Mouse (Mus musculus): Measurements from ENCODE around the gene Cbl. TPM values are rescaled to one million over a fixed set of nuclear protein-coding genes. Genes with fewer than 3 reads are reported as not detected.
"Not testable (repeated sequence)": the region's sequence is repeated elsewhere in the genome, so short reads cannot be mapped to it uniquely, and the experiment has no call there.

The Cbl gene
- polyA plus RNA-seq, 2 experiments, result 15.6 to 18.3 TPM

DNA sequence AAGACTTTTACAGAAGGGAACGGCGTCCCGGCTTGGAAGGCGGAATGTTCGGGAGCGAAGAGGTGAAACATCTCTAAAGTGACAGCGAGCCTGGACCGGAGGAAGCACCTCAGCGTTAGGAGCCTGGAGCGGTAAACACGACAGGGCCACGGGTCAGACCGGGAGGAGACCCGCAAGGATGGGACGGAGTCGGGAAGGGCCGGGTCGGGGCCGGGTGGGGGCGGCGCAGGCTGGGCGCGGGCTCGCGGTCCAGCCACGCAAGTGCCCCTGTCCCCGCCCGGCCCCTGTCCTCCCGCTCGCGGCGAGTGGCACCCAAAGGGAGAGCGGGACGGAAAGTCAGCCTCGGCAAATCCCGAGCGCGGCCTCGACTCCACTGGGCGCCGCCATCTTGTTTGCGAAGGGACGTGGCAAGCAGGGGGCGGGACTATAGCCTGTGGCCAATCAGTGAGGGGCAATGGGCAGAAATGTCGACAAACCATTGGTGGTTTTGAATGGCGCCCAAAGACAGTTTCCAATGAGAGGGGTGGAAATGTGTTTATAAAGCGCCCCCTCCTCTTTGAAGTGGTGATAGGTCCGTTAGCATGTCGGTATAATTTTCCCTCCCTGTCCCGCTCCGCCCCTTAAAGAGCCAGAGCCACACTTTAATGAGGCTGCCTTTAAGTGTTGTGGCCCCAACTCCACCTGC is 120.6 kb downstream of the Cbl start, which contains the start of the genes Gm49380 and Rnf26:
TSS of gene Gm49380 (minus strand) at position 396 of the 685 bp plus-strand sequence.
TSS of gene Rnf26 (minus strand) at position 413 of the 685 bp plus-strand sequence.
- DNase-seq (ENCODE audit: low spot score) (peak; percentile 100), ATAC-seq (ENCODE audit: low FRiP score, low read depth) (peak; percentile 97)
- Histone ChIP-seq H3K27ac (replicated peaks; ENCODE audit: low read depth, low read length) (peak within 1 kb of the TSS; percentile 63; the same call in 1 of the 2 replicates), H3K27me3 (ENCODE audit: control insufficient read depth, insufficient read depth, low read length) (no peaks in the 10 kb centered on the region), H3K4me2 (replicated peaks; ENCODE audit: low read depth, low read length, severe bottlenecking) (peak within 1 kb of the TSS; percentile 47), H3K9me3 (ENCODE audit: control insufficient read depth, low read length) (no peaks in the 10 kb centered on the region), H3K4me3 (replicated peaks; ENCODE audit: low read length) (peak within 1 kb of the TSS; percentile 69), H3K4me1 (ENCODE audit: control insufficient read depth, insufficient read depth, low read length) (peaks cover 22% of the 10 kb centered on the region), H3K9ac (ENCODE audit: low read depth, low read length, severe bottlenecking) (peak within 1 kb of the TSS; percentile 87), H3K36me3 (ENCODE audit: control insufficient read depth, insufficient read depth, low read length) (peaks cover 14% of the 10 kb centered on the region)
- WGBS, result under 1% methylated on average over 28 of the region's 51 CpGs
- no peak for TF ChIP-seq POLR2A (IDR thresholded peaks at IDR 0.05; ENCODE audit: borderline replicate concordance, extremely low read depth, insufficient read depth, insufficient read length)

DNA sequence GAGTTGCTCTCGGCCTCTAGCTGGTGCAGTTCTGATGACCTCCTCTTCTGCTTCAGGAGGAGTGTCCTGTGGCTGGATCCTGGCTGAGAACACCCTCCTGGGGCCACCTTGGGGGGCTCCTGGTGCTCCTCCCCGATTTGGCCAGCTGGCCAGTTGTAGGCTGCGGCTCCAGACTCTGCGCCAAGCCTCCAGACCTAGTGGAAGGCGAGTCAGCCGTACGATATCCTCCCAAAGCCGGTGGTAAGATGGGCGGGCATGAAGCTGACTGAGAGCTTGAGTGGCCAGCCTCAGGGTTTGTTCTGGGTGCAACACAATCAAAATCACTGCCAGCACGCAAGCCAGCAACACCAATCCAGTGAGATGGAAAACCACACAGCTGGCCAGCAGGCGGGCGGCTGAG is 121.9 kb downstream of the Cbl start:
- H3K36me3 ChIP-seq (ENCODE audit: control insufficient read depth, insufficient read depth, low read length), result peaks cover 20% of the 10 kb centered on the region
- WGBS, result 71% methylated on average over 9 of the region's 12 CpGs
- not testable (repeated sequence) for H3K9ac ChIP-seq (ENCODE audit: low read depth, low read length, severe bottlenecking)

DNA sequence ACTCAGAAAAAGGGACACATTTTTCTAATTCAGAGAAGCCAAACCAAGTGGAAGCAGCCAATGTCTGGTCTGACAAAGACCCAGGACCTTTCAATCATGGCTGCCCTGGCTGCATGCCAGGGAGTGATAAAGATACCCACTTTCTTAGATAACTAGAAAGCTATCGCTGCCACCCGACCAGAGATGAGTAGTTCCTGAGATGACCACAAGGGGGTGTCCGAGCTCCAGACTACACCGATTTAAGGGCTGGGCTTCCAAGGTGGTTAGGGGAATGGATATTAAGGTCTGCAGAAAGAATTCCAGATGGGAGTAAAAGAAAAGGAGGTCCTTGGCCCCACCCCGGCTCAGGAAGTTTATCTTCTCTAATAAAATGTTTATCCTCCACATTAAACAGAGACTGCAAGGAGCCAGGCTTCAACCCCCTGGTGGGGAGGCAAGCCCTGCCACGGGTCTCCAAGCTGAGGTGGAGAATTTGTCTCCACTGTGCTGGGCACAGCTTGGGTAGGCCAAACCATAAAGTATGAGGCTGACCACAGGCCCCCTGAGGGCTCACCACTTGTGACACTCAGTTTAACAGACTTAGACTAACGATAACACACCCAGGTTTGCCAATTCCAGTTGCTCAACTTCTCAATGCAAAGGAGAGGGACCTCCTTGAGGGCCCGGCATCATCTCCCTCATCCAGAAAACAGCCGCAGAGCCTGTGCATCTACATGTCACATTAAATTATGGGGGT is 124.3 kb downstream of the Cbl start:
- no peaks in the 10 kb centered on the region for H3K27me3 ChIP-seq (ENCODE audit: control insufficient read depth, insufficient read depth, low read length)
- peaks cover 33% of the 10 kb centered on the region for H3K36me3 ChIP-seq (ENCODE audit: control insufficient read depth, insufficient read depth, low read length)
- H3K4me3 ChIP-seq (replicated peaks; ENCODE audit: low read length), result peak overlapping the region; percentile 22
- TF ChIP-seq POLR2A (IDR thresholded peaks at IDR 0.05; ENCODE audit: borderline replicate concordance, extremely low read depth, insufficient read depth, insufficient read length), result no peak
- no peak for ATAC-seq (ENCODE audit: low FRiP score, low read depth)
- peaks cover 43% of the 10 kb centered on the region for H3K4me1 ChIP-seq (ENCODE audit: control insufficient read depth, insufficient read depth, low read length)
- 15% methylated on average over 9 of the region's 9 CpGs for WGBS
- H3K4me2 ChIP-seq (replicated peaks; ENCODE audit: low read depth, low read length, severe bottlenecking), result peak overlapping the region; percentile 41
- peak; percentile 86 for DNase-seq (ENCODE audit: low spot score)
- H3K9ac ChIP-seq (ENCODE audit: low read depth, low read length, severe bottlenecking), result 0 out of 2 replicates have a peak overlapping the region, but pooled peaks have one; percentile 41
- no peak overlapping the region for H3K27ac ChIP-seq (replicated peaks; ENCODE audit: low read depth, low read length)
- no peaks in the 10 kb centered on the region for H3K9me3 ChIP-seq (ENCODE audit: control insufficient read depth, low read length)

More for the DNA sequence above, 121.9 kb downstream of the Cbl start:
- Histone ChIP-seq H3K4me3 (replicated peaks; ENCODE audit: low read length) (peak overlapping the region; percentile 69), H3K4me1 (ENCODE audit: control insufficient read depth, insufficient read depth, low read length) (peaks cover 36% of the 10 kb centered on the region), H3K4me2 (replicated peaks; ENCODE audit: low read depth, low read length, severe bottlenecking) (peak overlapping the region; percentile 47)
- not testable (repeated sequence) for ATAC-seq (ENCODE audit: low FRiP score, low read depth); H3K9me3 ChIP-seq (ENCODE audit: control insufficient read depth, low read length); H3K27me3 ChIP-seq (ENCODE audit: control insufficient read depth, insufficient read depth, low read length); H3K27ac ChIP-seq (replicated peaks; ENCODE audit: low read depth, low read length); DNase-seq (ENCODE audit: low spot score)

DNA sequence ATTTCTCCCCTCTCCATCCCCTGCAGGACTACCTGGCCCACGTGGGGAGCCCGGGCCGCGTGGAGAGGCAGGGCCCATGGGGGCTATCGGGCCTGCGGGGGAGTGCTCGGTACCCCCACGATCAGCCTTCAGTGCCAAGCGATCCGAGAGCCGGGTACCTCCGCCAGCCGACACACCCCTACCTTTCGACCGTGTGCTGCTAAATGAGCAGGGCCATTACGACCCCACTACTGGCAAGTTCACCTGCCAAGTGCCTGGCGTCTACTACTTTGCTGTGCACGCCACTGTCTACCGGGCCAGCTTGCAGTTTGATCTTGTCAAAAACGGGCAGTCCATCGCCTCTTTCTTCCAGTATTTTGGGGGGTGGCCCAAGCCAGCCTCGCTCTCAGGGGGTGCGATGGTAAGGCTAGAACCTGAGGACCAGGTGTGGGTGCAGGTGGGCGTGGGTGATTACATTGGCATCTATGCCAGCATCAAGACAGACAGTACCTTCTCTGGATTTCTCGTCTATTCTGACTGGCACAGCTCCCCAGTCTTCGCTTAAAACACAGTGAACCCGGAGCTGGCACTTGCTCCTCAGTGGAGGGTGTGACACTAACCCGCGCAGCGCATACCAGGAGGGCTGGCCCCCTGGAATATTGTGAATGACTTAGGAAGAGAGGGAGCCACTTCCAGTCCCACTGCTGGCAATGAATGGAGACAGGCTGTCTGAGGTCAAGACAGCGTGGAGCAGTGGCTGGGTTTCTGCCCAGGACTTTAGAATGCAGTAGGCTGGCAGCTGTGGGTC is 125.4 kb downstream of the Cbl start:
- H3K27ac ChIP-seq (replicated peaks; ENCODE audit: low read depth, low read length), result no peak overlapping the region
- peak overlapping the region; percentile 41 for H3K4me2 ChIP-seq (replicated peaks; ENCODE audit: low read depth, low read length, severe bottlenecking)
- 0 out of 2 replicates have a peak overlapping the region, but pooled peaks have one; percentile 21 for H3K4me3 ChIP-seq (replicated peaks; ENCODE audit: low read length)

More for the DNA sequence above, 125.4 kb downstream of the Cbl start:
- no peaks in the 10 kb centered on the region for H3K9me3 ChIP-seq (ENCODE audit: control insufficient read depth, low read length)
- DNase-seq (ENCODE audit: low spot score) (no peak), ATAC-seq (ENCODE audit: low FRiP score, low read depth) (no peak)
- TF ChIP-seq POLR2A (IDR thresholded peaks at IDR 0.05; ENCODE audit: borderline replicate concordance, extremely low read depth, insufficient read depth, insufficient read length), result no peak
- peaks cover 43% of the 10 kb centered on the region for H3K4me1 ChIP-seq (ENCODE audit: control insufficient read depth, insufficient read depth, low read length)
- H3K27me3 ChIP-seq (ENCODE audit: control insufficient read depth, insufficient read depth, low read length), result no peaks in the 10 kb centered on the region
- H3K9ac ChIP-seq (ENCODE audit: low read depth, low read length, severe bottlenecking), result peak overlapping the region; percentile 31; the same call in 1 of the 2 replicates
- peaks cover 39% of the 10 kb centered on the region for H3K36me3 ChIP-seq (ENCODE audit: control insufficient read depth, insufficient read depth, low read length)
- 75% methylated on average over 31 of the region's 31 CpGs for WGBS
